Mouse (Mus musculus) thymus, postnatal 0 days (tissue): ENCODE measurements at regions not wholly inside any gene's neighbourhood (a gene's known extent, or its start where the extent isn't known, plus 50 kb on each side); places are given as distances from the start of the nearest gene placed in this dataset.

Source experiments
- DNase-seq: peaks from one replicate; pipeline ENCODE4 v3.0.0-alpha.2; 2015; ENCODE audit warnings: low spot score

GRCm38 (mm10) chr8:79515282-79515783, 116.0 kb upstream of the Smad1 start:
- DNase-seq = no peak

GRCm38 (mm10) chr8:79514655-79515278, 115.4 kb upstream of the Smad1 start:
- no peak for DNase-seq

- no peak for DNase-seq
These were observed 109.3 kb upstream of the Smad1 start for GRCm38 (mm10) chr8:79508597-79508996.

- no peak for DNase-seq
These were observed 106.1 kb upstream of the Smad1 start for GRCm38 (mm10) chr8:79505381-79505780.

GRCm38 (mm10) chr8:79503906-79504305, 104.6 kb upstream of the Smad1 start:
- no peak for DNase-seq

- no peak for DNase-seq
These were observed 102.7 kb upstream of the Smad1 start for GRCm38 (mm10) chr8:79502062-79502461.

GRCm38 (mm10) chr8:79501238-79501637, 101.9 kb upstream of the Smad1 start:
- no peak for DNase-seq

GRCm38 (mm10) chr8:79499258-79499657, 99.9 kb upstream of the Smad1 start:
- DNase-seq = no peak

GRCm38 (mm10) chr8:79498611-79499010, 99.3 kb upstream of the Smad1 start:
- no peak for DNase-seq

- no peak for DNase-seq
These were observed 91.9 kb upstream of the Smad1 start for GRCm38 (mm10) chr8:79491156-79491698.

- no peak for DNase-seq
These were observed 91.4 kb upstream of the Smad1 start for GRCm38 (mm10) chr8:79490739-79491138.

GRCm38 (mm10) chr8:79488861-79489260, 89.5 kb upstream of the Smad1 start:
- peak; percentile 22 for DNase-seq

- DNase-seq = no peak
These were observed 88.3 kb upstream of the Smad1 start for GRCm38 (mm10) chr8:79487597-79487996.

GRCm38 (mm10) chr8:79479326-79479725, 80.0 kb upstream of the Smad1 start:
- DNase-seq = no peak

- no peak for DNase-seq
These were observed 76.7 kb upstream of the Smad1 start for GRCm38 (mm10) chr8:79476012-79476411.

GRCm38 (mm10) chr8:79474679-79475078, 75.4 kb upstream of the Smad1 start:
- no peak for DNase-seq

GRCm38 (mm10) chr8:79452101-79452500, 52.8 kb upstream of the Smad1 start:
- DNase-seq = no peak

- DNase-seq = no peak
These were observed 50.1 kb upstream of the Smad1 start for GRCm38 (mm10) chr8:79449453-79449852.
